Mouse (Mus musculus): ENCODE measurements around the gene Terf2. TPM values are rescaled to one million over a fixed set of nuclear protein-coding genes. Genes with fewer than 3 reads are reported as not detected.
A peak's percentile ranks its signal among the peaks of the same experiment; 100 is the strongest.

The Terf2 gene
- polyA plus RNA-seq, 1 experiment from 2014 or later: 27.4 TPM

GRCm38 (mm10) chr8:107086018-107086417 is 10.3 kb downstream of the Terf2 start:
- WGBS: over 99% methylated on average over 5 of the region's 5 CpGs
- H3K27ac ChIP-seq (replicated peaks): no peak overlapping the region
- no peak for ATAC-seq (ENCODE audit: low FRiP score)
- peaks cover 59% of the 10 kb centered on the region for H3K36me3 ChIP-seq
- no peak overlapping the region for H3K9ac ChIP-seq (replicated peaks)
- H3K4me1 ChIP-seq: no peaks in the 10 kb centered on the region
- H3K4me2 ChIP-seq: no peak overlapping the region
- no peaks in the 10 kb centered on the region for H3K9me3 ChIP-seq (replicated peaks)
- no peaks in the 10 kb centered on the region for H3K27me3 ChIP-seq (replicated peaks)
- no peak overlapping the region for H3K4me3 ChIP-seq (replicated peaks)

DNA sequence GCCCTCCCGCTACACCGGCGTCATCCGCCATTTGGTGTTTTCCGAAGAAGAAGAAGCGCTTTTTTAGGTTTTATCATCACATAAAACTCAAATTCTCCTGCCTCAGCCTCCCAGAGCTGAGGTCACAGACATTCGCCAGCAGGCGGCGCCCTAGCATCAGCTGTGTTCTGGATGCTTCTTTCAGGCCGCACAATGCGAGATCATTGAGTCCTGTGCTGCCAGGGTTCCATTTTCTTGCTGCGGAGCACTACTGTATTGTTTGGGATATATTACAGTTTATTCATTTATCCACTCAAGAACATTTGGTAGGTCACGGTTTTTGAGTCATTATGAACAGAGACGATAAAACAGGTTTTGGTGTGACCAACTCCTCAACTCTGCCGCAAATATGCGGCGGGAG is 11.0 kb downstream of the Terf2 start:
- no peak for ATAC-seq (ENCODE audit: low FRiP score)
- Histone ChIP-seq H3K27ac (replicated peaks) (no peak overlapping the region), H3K4me1 (no peaks in the 10 kb centered on the region), H3K36me3 (peaks cover 59% of the 10 kb centered on the region), H3K4me3 (replicated peaks) (no peak overlapping the region), H3K9ac (replicated peaks) (no peak overlapping the region), H3K4me2 (no peak overlapping the region), H3K27me3 (replicated peaks) (no peaks in the 10 kb centered on the region), H3K9me3 (replicated peaks) (no peaks in the 10 kb centered on the region)
- WGBS: 97% methylated on average over 17 of the region's 17 CpGs

DNA sequence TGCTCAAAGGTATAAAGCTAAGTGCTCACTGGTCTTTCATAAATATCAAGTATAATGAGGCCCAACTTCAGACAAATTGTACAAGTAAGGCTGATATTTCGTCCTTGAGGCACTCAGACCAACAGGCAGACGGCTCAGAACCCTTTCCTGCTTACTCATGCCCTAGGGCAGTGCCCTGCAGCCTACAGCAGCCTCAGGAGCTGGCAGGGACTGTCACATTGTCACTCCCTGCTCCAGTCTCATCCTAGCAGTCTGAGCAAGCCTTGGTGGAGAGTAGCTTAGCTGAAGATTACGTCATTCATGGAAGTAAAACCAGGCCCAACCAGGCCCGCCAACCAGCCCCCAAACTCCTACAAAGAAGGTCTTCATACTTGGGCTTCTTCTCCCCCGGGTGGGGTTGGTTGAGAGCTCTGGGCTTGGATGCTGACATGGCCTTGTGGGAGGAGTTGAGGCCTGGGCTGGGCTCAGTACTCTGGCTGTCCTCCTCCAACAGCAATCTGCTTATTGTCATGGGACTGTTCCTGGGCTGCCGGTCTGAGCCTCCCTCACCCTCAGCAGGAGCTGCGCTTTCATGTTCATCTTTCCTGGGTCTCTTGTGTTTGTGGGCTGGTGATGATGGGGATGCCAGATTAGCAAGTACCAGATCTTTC is 20.0 kb downstream of the Terf2 start:
- Histone ChIP-seq H3K4me1 (no peaks in the 10 kb centered on the region), H3K27ac (replicated peaks) (no peak overlapping the region), H3K4me2 (no peak overlapping the region), H3K9ac (replicated peaks) (no peak overlapping the region), H3K27me3 (replicated peaks) (no peaks in the 10 kb centered on the region), H3K4me3 (replicated peaks) (no peak overlapping the region), H3K36me3 (peaks cover 93% of the 10 kb centered on the region), H3K9me3 (replicated peaks) (no peaks in the 10 kb centered on the region)
- no peak for ATAC-seq (ENCODE audit: low FRiP score)
- 91% methylated on average over 7 of the region's 7 CpGs for WGBS

DNA sequence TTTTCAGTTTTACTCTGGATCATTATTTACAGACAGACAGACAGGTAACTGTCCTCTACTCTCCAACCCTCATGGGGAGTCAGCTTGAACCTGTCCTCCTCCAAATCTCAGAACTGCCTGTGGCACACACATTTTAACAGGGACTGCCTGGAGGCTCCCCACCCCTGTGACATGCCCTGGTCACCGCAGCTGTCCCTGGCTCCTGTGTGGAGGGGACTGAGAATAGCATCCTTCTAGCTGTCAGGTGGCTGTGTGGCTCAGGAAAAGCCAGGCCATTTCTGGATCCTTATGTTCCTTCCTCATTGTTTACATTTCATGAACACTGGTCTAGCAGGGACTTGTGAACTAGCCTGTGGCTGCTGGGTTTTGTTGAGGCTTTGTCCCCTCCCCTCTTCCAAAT is 22.2 kb downstream of the Terf2 start:
- 92% methylated on average over 1 of the region's 1 CpGs for WGBS
- no peak for ATAC-seq (ENCODE audit: low FRiP score)

DNA sequence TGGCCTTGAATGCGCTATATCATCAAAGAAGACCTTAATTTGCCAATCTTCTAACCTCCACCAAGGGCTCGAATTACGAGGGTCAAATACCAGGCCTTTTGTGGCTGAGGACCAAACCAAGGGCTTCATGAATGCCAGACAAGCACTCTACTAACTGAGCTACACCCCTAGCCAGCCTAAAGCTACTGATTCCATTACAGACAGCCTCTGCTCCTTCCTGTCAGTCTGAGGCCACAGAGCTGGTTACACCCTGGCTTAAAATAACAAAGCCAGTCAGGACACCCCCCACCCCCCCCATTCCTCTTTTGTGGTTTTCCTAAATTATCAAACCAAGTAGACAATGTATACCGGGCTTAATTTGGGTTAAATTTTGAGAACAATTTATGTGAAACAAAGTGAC is 22.6 kb downstream of the Terf2 start:
- H3K4me2 ChIP-seq: no peak overlapping the region
- no peaks in the 10 kb centered on the region for H3K9me3 ChIP-seq (replicated peaks)
- peaks cover 92% of the 10 kb centered on the region for H3K36me3 ChIP-seq
- H3K4me1 ChIP-seq: no peaks in the 10 kb centered on the region
- H3K27ac ChIP-seq (replicated peaks): no peak overlapping the region
- H3K27me3 ChIP-seq (replicated peaks): no peaks in the 10 kb centered on the region
- H3K4me3 ChIP-seq (replicated peaks): no peak overlapping the region
- no peak overlapping the region for H3K9ac ChIP-seq (replicated peaks)
- ATAC-seq (ENCODE audit: low FRiP score): no peak
- WGBS: 84% methylated on average over 4 of the region's 4 CpGs

More for the DNA sequence above, 22.2 kb downstream of the Terf2 start:
- H3K27ac ChIP-seq (replicated peaks): no peak overlapping the region
- H3K4me2 ChIP-seq: no peak overlapping the region
- H3K9ac ChIP-seq (replicated peaks): no peak overlapping the region
- no peaks in the 10 kb centered on the region for H3K4me1 ChIP-seq
- H3K27me3 ChIP-seq (replicated peaks): no peaks in the 10 kb centered on the region
- H3K4me3 ChIP-seq (replicated peaks): no peak overlapping the region
- no peaks in the 10 kb centered on the region for H3K9me3 ChIP-seq (replicated peaks)
- H3K36me3 ChIP-seq: peaks cover 92% of the 10 kb centered on the region

DNA sequence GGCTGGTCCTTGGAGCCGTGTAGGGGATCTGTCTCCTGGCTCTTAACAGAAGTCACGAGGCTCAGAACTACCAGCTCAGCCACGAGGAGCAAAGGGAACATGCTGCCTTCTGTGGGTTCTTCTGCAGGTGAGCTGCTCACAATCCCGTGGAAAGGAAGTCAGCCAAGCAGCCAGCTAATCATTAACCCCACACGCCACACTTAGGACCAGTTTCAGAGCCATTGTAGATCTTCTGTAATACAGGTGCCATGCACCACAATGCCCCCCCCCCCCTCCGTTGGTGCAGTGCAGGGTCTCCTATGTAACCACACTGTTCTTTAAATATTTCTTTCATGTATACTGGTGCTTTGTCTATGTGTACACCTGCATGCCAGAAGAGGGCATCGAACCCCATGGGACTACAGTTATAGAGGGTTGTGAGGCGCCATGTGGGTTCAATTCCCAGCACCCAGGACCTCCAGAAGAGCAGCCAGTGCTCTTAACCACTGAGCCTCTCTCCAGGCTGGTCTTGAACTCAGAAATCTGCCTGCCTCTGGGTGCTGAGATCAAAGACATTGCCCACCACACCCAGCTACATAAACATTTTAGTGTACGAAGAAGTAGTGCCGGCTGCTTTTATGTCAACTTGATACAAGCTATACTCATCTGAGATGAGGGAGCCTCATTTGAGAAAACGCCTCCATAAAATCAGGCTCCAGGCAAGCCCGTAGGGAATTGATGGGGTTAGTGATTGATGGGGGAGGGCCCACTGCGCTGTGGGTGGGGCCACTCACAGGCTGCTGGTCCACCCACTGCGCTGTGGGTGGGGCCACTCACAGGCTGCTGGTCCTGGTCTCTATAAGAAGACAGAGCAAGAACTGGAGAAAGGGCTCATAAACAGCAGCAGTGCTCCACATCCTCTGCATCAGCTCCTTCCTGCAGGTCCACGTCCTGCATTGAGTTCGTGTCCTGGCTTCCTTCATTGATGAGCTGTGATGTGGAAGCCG is 30.5 kb downstream of the Terf2 start, which contains the start of gene Tmed6:
Gene Tmed6, minus strand, starts transcription at position 134 of the 986 bp plus-strand sequence.
- WGBS: 56% methylated on average over 17 of the region's 17 CpGs

DNA sequence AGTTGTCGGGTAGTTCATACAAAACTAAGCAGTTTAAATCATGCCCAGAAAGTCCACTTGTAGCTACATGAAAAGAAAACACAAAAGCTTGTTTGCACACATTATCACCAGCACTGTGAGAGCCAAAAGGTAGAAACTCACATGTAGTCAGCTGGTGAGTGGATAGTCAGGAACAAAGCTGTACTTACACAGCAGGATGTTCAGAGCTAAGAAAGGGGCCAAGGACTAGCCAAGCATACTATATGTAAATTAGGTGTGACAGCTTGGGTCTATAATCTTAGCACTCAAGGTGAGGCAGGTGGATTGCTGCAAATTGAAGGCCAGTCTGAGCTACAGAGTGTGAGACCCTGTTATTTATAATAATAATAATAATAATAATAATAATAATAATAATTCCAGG is 33.7 kb downstream of the Terf2 start:
- Histone ChIP-seq H3K4me3 (replicated peaks) (no peak overlapping the region), H3K27me3 (replicated peaks) (no peaks in the 10 kb centered on the region), H3K4me2 (no peak overlapping the region), H3K27ac (replicated peaks) (no peak overlapping the region), H3K9me3 (replicated peaks) (no peaks in the 10 kb centered on the region), H3K4me1 (peaks cover 10% of the 10 kb centered on the region), H3K36me3 (peaks cover 20% of the 10 kb centered on the region), H3K9ac (replicated peaks) (no peak overlapping the region)
- ATAC-seq (ENCODE audit: low FRiP score): no peak
- WGBS: 92% methylated on average over 1 of the region's 1 CpGs

More for the DNA sequence above, 30.5 kb downstream of the Terf2 start, which contains the start of gene Tmed6:
- H3K27me3 ChIP-seq (replicated peaks): no peaks in the 10 kb centered on the region
- no peak within 1 kb of the TSS for H3K9ac ChIP-seq (replicated peaks)
- no peaks in the 10 kb centered on the region for H3K9me3 ChIP-seq (replicated peaks)
- no peak for ATAC-seq (ENCODE audit: low FRiP score)
- H3K4me2 ChIP-seq: no peak within 1 kb of the TSS
- no peaks in the 10 kb centered on the region for H3K4me1 ChIP-seq
- H3K27ac ChIP-seq (replicated peaks): no peak within 1 kb of the TSS
- H3K4me3 ChIP-seq (replicated peaks): no peak within 1 kb of the TSS
- H3K36me3 ChIP-seq: peaks cover 21% of the 10 kb centered on the region

- ATAC-seq (ENCODE audit: low FRiP score): peak; percentile 69
Observed at GRCm38 (mm10) chr8:107056973-107057369, 39.4 kb downstream of the Terf2 start.

DNA sequence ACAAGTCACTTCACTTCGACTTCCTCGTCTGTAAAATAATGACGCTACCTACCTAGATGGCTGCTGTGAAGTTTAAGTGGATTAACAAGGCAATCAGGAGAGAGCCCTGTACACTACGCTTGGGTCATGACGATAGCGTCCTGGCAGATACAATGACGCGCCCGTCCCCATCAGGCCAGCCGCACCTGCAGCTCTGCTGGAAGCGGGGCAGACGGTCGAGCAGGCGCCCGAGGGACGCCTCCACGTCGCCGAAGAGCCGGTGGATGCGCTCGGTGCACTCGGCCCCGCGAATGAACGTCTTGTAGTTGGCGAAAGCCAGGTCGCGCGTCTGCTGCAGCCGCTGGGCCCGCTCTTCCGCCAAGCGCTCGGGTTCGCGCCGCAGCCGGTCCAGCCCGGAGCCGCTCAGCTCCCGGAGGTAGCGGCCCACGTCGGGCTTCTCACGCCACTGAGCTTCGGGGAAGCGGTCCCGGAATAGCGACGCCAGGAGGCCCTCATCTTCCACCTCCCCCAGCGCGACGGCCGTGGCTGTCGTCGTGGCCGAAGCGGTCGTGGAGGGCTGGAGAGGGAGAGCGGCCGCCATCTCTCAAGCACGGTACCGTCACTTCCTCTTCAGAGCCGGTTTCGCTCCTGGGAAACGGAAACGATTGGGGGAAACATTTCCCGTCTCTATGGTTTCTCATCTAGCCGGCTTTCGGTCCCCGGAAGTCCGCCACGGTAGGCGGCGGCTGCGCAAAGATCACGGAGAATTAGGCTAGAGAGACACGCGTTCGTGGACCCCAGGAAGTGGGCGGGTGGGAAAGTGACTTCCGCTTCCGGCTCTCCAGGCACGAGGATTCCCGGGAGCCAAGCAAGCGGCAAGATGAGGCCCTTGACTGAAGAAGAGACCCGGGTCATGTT is 40.0 kb downstream of the Terf2 start, which contains the start of the genes Cog8 and Nip7:
Gene Cog8, minus strand, starts transcription at position 614 of the 897 bp plus-strand sequence.
Gene Nip7, plus strand, starts transcription at position 802 of the 897 bp plus-strand sequence.
- ATAC-seq (ENCODE audit: low FRiP score): peak; percentile 96
- Histone ChIP-seq H3K4me2 (peak within 1 kb of the TSS; percentile 96), H3K9me3 (replicated peaks) (no peaks in the 10 kb centered on the region), H3K4me3 (replicated peaks) (peak within 1 kb of the TSS; percentile 96), H3K27ac (replicated peaks) (peak within 1 kb of the TSS; percentile 88), H3K36me3 (peaks cover 54% of the 10 kb centered on the region), H3K27me3 (replicated peaks) (no peaks in the 10 kb centered on the region), H3K9ac (replicated peaks) (peak within 1 kb of the TSS; percentile 83), H3K4me1 (peaks cover 28% of the 10 kb centered on the region)
- WGBS: under 1% methylated on average over 88 of the region's 88 CpGs

More at GRCm38 (mm10) chr8:107056973-107057369, 39.4 kb downstream of the Terf2 start:
- H3K4me1 ChIP-seq: peaks cover 28% of the 10 kb centered on the region
- no peaks in the 10 kb centered on the region for H3K27me3 ChIP-seq (replicated peaks)
- H3K9me3 ChIP-seq (replicated peaks): no peaks in the 10 kb centered on the region
- H3K36me3 ChIP-seq: peaks cover 48% of the 10 kb centered on the region
- peak overlapping the region; percentile 77 for H3K9ac ChIP-seq (replicated peaks)
- WGBS: under 1% methylated on average over 33 of the region's 33 CpGs
- peak overlapping the region; percentile 96 for H3K4me2 ChIP-seq
- peak overlapping the region; percentile 96 for H3K4me3 ChIP-seq (replicated peaks)
- H3K27ac ChIP-seq (replicated peaks): peak overlapping the region; percentile 68; the same call in 1 of the 2 replicates

DNA sequence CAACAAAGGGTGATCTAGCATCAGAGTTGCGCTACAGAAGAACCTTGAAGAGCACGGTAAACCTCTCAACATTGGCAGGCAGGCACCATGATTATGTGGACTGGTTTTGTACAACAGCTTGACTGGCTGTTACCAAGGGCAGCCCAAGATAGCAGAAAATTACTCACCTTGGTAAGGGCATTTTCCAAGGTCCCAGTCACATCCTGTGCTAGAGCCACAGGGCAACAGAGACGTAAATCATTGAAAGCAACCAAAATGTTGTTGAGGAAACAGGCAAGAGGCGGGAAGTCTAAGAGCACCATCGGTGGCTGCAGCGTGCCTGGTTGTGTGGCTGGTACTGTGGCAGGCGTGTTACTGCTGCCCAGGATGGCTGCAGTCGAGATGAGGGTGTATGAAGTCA is 44.3 kb downstream of the Terf2 start:
- no peak overlapping the region for H3K4me3 ChIP-seq (replicated peaks)
- no peak for ATAC-seq (ENCODE audit: low FRiP score)

DNA sequence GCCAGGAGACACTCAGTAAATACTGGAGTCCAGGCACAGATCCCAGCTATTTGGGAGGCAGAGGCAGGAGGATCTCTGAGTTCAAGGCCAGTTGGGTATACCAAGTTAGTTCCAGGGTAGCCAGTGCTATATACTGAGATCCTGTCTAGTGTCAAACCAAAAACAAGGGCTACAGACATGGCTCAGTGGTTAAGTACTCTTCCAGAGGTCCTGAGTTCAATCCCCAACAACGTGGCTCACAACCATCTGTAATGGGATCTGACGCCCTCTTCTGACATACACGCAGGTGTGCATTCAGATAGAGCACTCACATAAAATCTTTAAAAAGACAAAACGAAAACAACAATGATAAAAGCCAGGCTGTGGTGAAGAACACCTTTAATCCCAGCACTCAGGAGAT is 46.9 kb downstream of the Terf2 start:
- 96% methylated on average over 4 of the region's 4 CpGs for WGBS
- Histone ChIP-seq H3K36me3 (peaks cover 80% of the 10 kb centered on the region), H3K9ac (replicated peaks) (no peak overlapping the region), H3K4me1 (peaks cover 28% of the 10 kb centered on the region), H3K27me3 (replicated peaks) (no peaks in the 10 kb centered on the region), H3K4me3 (replicated peaks) (peak overlapping the region; percentile 67), H3K4me2 (peak overlapping the region; percentile 81), H3K9me3 (replicated peaks) (no peaks in the 10 kb centered on the region), H3K27ac (replicated peaks) (no peak overlapping the region)
- no peak for ATAC-seq (ENCODE audit: low FRiP score)

More for the DNA sequence above, 44.3 kb downstream of the Terf2 start:
- Histone ChIP-seq H3K9me3 (replicated peaks) (no peaks in the 10 kb centered on the region), H3K9ac (replicated peaks) (no peak overlapping the region), H3K36me3 (peaks cover 59% of the 10 kb centered on the region), H3K4me1 (peaks cover 31% of the 10 kb centered on the region), H3K4me2 (no peak overlapping the region), H3K27ac (replicated peaks) (no peak overlapping the region), H3K27me3 (replicated peaks) (no peaks in the 10 kb centered on the region)
- WGBS: 97% methylated on average over 8 of the region's 8 CpGs
